Mouse (Mus musculus) cerebellum, adult 2 months (tissue): ENCODE measurements around the gene Anp32a.

Source experiments
- CTCF ChIP-seq: fragments of 200-500 bp; IDR thresholded peaks from 2 replicates; pipeline ENCODE4 v1.5.1; 2011; ENCODE audit warnings: low read depth, mild to moderate bottlenecking, control low read depth, low read length, moderate library complexity, borderline replicate concordance; ENCODE audit not compliant: insufficient read depth
- POLR2A ChIP-seq: fragments of 200-500 bp; IDR thresholded peaks from 2 replicates; pipeline ENCODE4 v1.6.1; 2011; ENCODE audit warnings: low read length, control low read depth, borderline replicate concordance; ENCODE audit not compliant: insufficient read depth

DNA sequence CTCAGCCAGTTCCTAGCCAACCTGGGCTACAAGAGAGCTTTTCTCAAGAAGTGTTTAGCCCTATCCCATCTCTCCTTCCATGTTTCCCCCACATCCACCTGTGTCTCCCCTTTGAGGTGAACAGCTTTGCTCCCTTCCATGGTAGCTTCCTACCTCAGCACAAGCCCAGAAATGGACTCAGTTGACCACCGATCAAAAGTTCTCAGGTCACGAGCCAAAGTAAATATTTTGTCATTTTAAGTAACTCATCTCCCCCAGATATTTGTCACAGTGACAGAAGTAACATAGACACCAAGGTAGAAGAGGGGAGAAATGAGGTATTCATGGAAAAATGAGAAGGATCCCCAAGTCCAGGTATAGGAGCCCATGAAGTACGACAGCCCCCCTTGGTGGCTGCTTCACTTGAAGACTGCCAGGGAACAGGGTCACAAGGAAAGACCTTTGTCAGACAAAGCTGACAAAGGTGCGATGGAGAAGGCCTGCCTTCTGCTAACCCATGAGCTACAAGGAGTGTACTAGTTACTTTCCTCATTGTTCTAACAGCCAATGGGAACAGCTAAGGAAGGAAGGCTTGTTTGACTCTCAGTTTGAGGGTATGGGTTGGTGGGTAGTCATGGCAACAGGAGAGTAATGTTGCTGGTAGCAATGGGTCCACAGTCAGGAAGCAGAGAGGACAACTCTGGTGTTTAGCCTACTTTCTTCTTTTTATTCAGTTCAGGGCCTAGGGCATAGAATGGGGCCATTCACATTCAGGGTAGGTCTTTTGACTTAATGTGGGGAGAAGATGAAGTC is 44.8 kb downstream of the Anp32a start:
- TF ChIP-seq CTCF (no peak), POLR2A (no peak)
